Mouse (Mus musculus) hindbrain, embryonic 12.5 days (tissue): ENCODE data around the gene Camsap3. TPM values are rescaled to one million over a fixed set of nuclear protein-coding genes. Genes with fewer than 3 reads are reported as not detected.

Source experiments
- ATAC-seq: fragments of 200-750 bp; cut with Nextera tagmentation; 2 replicates; pipeline ENCODE4 v1.8.0; 2017; ENCODE audit warnings: moderate TSS enrichment; ENCODE audit not compliant: low FRiP score
- H3K27ac ChIP-seq: fragments of 300-500 bp; sonication (generic); 2 replicates; pipeline ENCODE4 v1.5.1; 2016; ENCODE audit warnings: mild to moderate bottlenecking
- H3K27me3 ChIP-seq: fragments of 300-500 bp; sonication (generic); 2 replicates; pipeline ENCODE4 v1.6.1; 2016; ENCODE audit warnings: mild to moderate bottlenecking
- H3K36me3 ChIP-seq: fragments of 300-500 bp; sonication (generic); 2 replicates; pipeline ENCODE4 v1.6.1; 2016; ENCODE audit warnings: mild to moderate bottlenecking
- H3K4me1 ChIP-seq: fragments of 300-500 bp; sonication (generic); 2 replicates; pipeline ENCODE4 v1.6.1; 2016
- H3K4me2 ChIP-seq: fragments of 300-500 bp; sonication (generic); replicated peaks from 2 replicates; pipeline ENCODE4 v1.6.1; 2016; ENCODE audit warnings: mild to moderate bottlenecking
- H3K4me3 ChIP-seq: fragments of 300-500 bp; sonication (generic); 2 replicates; pipeline ENCODE4 v1.5.1; 2016; ENCODE audit warnings: mild to moderate bottlenecking
- H3K9ac ChIP-seq: fragments of 300-500 bp; sonication (generic); 2 replicates; pipeline ENCODE4 v1.6.1; 2016; ENCODE audit warnings: mild to moderate bottlenecking, moderate library complexity
- H3K9me3 ChIP-seq: fragments of 300-500 bp; sonication (generic); replicated peaks from 2 replicates; pipeline ENCODE4 v1.6.1; 2016; ENCODE audit warnings: mild to moderate bottlenecking
- WGBS: fragments of 180-500 bp; shearing (Covaris S2); methylation state at CpG from one replicate; pipeline ENCODE4 v1.1.7; 2016; 5-methylcytosine and 5-hydroxymethylcytosine counted together
- polyA plus RNA-seq: library from polyadenylated mRNA; unstranded; fragments of >200 nt; fragmentation: Nextera tagmentation; extraction: Ambion mirVana; gene quantifications from 2 replicates; pipeline ENCODE4 v1.2.1, GENCODE M21; 2016

The Camsap3 gene
- 26.8 and 27.4 TPM in 2 replicates for polyA plus RNA-seq

DNA sequence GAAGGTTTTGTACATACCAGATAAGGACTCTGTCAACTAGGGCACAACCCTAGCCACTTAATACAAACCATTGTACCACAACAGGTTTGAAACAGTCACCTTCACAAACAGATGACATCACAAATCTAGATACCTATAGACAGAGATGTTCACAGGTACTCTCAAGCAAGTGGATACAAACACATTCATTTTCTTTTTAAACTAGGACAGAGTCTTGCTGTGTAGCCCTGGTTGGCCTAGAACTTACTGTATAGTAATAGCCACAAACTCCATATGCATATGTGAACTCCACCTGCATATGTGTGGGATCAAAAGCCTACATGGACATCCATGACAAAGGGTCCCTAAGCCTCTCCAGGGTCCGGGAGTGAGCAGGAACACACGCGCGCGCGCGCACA, at the start of gene Camsap3:
Gene Camsap3 (plus strand): TSS at position 301 of the 398 bp plus-strand sequence.
- 5% methylated on average over 7 of the region's 7 CpGs for WGBS
- ATAC-seq, result no peak; the same call in 1 of the 2 replicates
- H3K27ac ChIP-seq, result peak within 1 kb of the TSS; percentile 82

DNA sequence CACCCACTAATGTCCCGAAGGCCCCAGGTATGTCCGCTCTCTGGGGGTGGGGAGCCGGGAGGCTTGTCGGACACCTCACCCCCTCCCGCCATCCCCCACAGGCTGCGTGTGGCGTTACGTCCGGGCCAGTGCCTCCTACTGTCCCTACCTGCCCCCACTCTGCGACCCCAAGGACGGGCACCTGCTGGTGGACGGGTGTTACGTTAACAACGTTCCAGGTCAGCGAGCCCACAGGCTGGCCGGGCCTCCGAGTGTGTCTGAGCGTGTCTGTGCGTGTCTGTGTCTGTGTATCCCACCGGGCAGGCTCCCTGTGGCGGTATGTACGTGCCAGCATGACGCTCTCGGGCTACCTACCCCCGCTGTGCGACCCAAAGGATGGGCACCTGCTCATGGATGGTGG, 49.4 kb upstream of the Camsap3 start:
- H3K36me3 ChIP-seq, result peaks cover 65% of the 10 kb centered on the region
- 92% methylated on average over 26 of the region's 26 CpGs for WGBS

More for the DNA sequence above, at the start of gene Camsap3:
- Histone ChIP-seq H3K4me3 (peak within 1 kb of the TSS; percentile 67), H3K9ac (peak within 1 kb of the TSS; percentile 80), H3K9me3 (no peaks in the 10 kb centered on the region), H3K4me1 (peaks cover 5% of the 10 kb centered on the region; the same call in 1 of the 2 replicates), H3K27me3 (no peaks in the 10 kb centered on the region), H3K4me2 (peak within 1 kb of the TSS; percentile 63), H3K36me3 (no peaks in the 10 kb centered on the region)

DNA sequence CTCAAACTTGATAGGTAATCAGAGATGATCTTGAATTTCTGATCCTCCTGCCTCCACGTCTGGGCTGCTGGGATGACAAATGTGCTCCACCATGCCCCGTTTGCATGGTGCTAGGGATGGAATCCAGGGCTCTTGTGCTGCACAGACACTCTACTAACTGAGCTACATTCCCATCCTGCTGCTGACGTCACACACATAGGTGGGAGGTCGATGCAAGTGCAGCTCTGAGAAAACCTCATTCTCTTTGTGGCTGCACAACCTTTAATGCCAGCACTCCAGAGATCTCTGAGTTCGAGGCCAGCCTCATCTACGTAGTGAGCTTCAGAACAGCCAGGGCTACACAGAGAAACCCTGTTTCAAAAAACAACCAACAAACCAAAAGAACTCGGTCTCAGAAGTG, 47.9 kb upstream of the Camsap3 start:
- no peak overlapping the region for H3K4me3 ChIP-seq
- H3K4me2 ChIP-seq, result no peak overlapping the region
- H3K4me1 ChIP-seq, result no peaks in the 10 kb centered on the region
- H3K9me3 ChIP-seq, result no peaks in the 10 kb centered on the region
- WGBS, result 81% methylated on average over 7 of the region's 7 CpGs
- ATAC-seq, result no peak
- no peak overlapping the region for H3K27ac ChIP-seq
- no peaks in the 10 kb centered on the region for H3K27me3 ChIP-seq
- H3K9ac ChIP-seq, result no peak overlapping the region
- peaks cover 78% of the 10 kb centered on the region for H3K36me3 ChIP-seq

More for the DNA sequence above, 49.4 kb upstream of the Camsap3 start:
- H3K27ac ChIP-seq, result no peak overlapping the region
- no peaks in the 10 kb centered on the region for H3K9me3 ChIP-seq
- H3K4me1 ChIP-seq, result no peaks in the 10 kb centered on the region
- ATAC-seq, result no peak
- no peaks in the 10 kb centered on the region for H3K27me3 ChIP-seq
- no peak overlapping the region for H3K9ac ChIP-seq
- H3K4me2 ChIP-seq, result no peak overlapping the region
- no peak overlapping the region for H3K4me3 ChIP-seq

DNA sequence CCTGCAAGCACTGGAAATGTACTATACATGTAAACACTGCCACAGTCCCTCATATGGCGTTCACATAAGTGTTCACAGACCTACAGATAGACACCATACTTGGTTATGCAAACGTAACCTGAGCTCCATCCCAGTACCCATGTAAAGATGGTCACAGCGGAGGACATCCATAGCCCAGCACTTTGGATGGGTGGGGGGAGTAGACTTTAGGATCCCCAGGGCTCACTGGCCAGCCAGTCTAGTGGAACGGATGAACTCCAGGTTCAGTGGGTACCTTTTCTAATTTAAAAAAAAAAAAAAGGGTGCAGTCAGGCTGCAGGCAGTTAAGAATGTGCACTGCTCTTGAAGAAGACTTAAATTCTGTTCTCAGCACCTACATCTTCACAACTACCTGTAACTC, 47.0 kb upstream of the Camsap3 start:
- Histone ChIP-seq H3K9ac (no peak overlapping the region), H3K4me3 (no peak overlapping the region), H3K36me3 (peaks cover 83% of the 10 kb centered on the region), H3K27me3 (no peaks in the 10 kb centered on the region), H3K4me2 (no peak overlapping the region), H3K9me3 (no peaks in the 10 kb centered on the region), H3K4me1 (no peaks in the 10 kb centered on the region), H3K27ac (no peak overlapping the region)
- no peak for ATAC-seq
- 94% methylated on average over 4 of the region's 4 CpGs for WGBS

DNA sequence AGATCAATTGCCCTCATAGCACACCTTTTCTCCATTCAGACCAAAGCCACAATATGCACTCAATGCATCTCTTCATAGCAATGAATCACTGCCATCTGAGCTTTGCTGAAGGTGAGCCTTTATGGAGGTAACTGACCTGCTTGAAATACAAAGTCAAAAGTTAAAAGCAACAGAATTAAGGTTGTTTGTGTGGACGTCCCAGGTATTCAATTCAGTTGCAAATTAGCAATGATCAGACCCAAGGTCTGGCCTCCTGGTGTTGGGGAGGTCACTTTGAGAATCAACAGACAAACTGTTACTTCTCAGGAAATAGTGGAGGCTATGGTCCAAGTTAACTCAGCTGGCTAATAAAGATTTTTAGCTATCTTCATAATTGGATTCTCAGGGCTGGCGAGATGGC, 40.6 kb upstream of the Camsap3 start:
- no peaks in the 10 kb centered on the region for H3K4me1 ChIP-seq
- H3K27ac ChIP-seq, result no peak overlapping the region
- no peak overlapping the region for H3K9ac ChIP-seq
- no peaks in the 10 kb centered on the region for H3K9me3 ChIP-seq
- peaks cover 37% of the 10 kb centered on the region for H3K36me3 ChIP-seq
- no peak overlapping the region for H3K4me2 ChIP-seq
- no peaks in the 10 kb centered on the region for H3K27me3 ChIP-seq
- ATAC-seq, result no peak
- H3K4me3 ChIP-seq, result no peak overlapping the region
- WGBS, result 90% methylated on average over 2 of the region's 2 CpGs

DNA sequence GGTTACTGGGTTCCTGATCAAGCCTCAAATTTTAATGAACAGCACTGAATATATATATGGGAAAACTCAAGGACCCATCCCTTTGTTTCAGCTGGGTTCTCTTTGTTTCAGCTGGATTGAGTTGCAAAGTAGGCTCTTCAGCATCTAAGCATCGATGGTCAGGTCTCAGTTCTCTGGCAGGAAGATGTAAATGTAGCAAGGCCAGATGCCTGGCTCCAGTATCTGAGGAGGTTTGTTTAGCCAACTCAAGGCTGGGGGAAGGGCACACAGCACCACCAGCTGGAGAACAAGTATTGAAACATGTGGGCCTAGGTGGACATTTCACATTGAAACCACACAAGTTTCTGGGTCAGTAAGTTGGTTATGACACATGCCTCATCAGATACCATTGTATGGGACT, 34.9 kb upstream of the Camsap3 start:
- Histone ChIP-seq H3K27ac (no peak overlapping the region), H3K27me3 (no peaks in the 10 kb centered on the region), H3K4me3 (no peak overlapping the region), H3K9ac (no peak overlapping the region), H3K4me2 (no peak overlapping the region), H3K9me3 (no peaks in the 10 kb centered on the region), H3K36me3 (no peaks in the 10 kb centered on the region), H3K4me1 (no peaks in the 10 kb centered on the region)
- 92% methylated on average over 1 of the region's 1 CpGs for WGBS
- ATAC-seq, result no peak

DNA sequence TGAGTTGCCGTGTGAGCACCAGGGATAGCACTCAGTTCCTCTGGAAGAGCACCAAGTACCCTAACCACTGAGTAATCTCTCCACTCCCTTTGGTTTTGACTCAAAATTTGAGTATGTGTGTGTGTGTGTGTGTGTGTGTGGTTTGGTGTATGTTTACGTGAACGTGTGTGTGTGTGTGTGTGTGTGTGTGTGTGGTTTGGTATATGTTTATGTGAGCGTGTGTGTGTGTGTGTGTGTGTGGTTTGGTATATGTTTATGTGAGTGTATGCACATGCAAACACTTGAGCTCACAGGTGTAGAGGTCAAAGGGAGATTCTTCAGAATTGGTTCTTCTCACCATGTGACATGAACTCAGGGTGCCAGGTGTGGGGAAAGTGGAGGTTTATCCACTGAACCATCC, 31.0 kb upstream of the Camsap3 start:
- Histone ChIP-seq H3K36me3 (no peaks in the 10 kb centered on the region), H3K4me3 (no peak overlapping the region), H3K9ac (no peak overlapping the region), H3K27ac (no peak overlapping the region), H3K4me1 (no peaks in the 10 kb centered on the region), H3K9me3 (no peaks in the 10 kb centered on the region), H3K27me3 (no peaks in the 10 kb centered on the region), H3K4me2 (no peak overlapping the region)
- 66% methylated on average over 4 of the region's 4 CpGs for WGBS
- ATAC-seq, result peak; percentile 94

DNA sequence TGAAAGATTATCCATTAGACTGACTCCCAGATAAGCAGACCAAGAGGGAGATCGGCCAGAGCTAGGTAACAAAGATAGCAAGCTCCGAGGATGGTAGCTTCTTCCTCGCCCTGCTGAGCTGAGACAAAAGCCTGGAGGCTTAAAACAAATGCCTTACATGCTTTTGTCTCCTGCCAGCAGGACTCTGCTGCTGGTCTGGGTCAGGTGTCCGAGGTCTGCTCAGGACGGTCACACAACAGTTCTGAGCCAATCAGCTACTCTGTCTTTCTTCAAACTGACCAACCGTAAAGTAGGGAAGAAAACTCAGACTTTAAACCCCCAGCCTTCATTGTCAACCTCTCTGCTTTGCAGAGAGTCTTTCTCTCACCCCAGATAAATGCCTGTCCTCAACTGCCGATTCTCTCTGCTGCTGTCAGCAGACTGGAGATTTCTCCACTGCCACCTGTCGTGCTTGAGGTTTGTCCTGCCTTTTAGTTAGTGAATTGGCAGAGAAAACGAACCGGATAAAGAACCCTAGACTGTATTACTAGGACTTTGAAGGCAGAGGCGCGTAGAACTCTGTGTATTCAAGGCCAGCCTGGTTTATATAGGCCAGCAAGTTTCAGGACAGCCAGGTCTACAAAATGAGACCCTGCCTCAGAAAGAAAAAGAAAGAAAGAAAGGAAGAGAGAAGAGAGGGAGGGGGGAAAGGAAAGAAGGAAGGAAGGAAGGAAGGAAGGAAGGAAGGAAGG, 19.3 kb upstream of the Camsap3 start, which contains the start of gene C330021F23Rik:
Gene C330021F23Rik (plus strand): TSS at position 350 of the 731 bp plus-strand sequence.
- no peaks in the 10 kb centered on the region for H3K27me3 ChIP-seq
- no peaks in the 10 kb centered on the region for H3K9me3 ChIP-seq
- H3K4me3 ChIP-seq, result peak within 1 kb of the TSS; percentile 19
- no peak within 1 kb of the TSS for H3K27ac ChIP-seq
- H3K9ac ChIP-seq, result peak within 1 kb of the TSS; percentile 35
- H3K4me2 ChIP-seq, result peak within 1 kb of the TSS; percentile 45
- ATAC-seq, result peak; percentile 73
- H3K4me1 ChIP-seq, result peaks cover 16% of the 10 kb centered on the region
- 3% methylated on average over 12 of the region's 12 CpGs for WGBS
- no peaks in the 10 kb centered on the region for H3K36me3 ChIP-seq

DNA sequence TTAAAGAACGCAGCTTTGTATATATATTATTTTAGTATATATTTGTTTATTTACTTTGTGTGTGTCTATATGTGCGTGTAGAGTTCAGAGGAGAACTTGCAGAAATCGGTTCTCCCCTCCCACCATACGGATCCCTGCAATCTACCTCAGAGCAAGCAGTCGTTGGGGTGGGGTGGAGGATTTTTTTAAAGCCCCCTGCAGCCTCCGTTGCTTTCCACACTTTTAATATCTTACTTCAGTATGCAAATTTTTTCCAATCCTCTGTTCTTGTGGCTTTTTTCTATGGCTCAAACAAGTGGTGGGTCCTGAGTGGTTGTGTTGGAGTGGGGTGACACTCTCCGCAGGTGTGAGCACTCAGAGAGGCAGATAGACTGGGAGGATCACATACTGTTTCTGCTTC, 18.7 kb upstream of the Camsap3 start:
- no peak overlapping the region for H3K9ac ChIP-seq
- peak overlapping the region; percentile 19; the same call in 1 of the 2 replicates for H3K4me3 ChIP-seq
- H3K36me3 ChIP-seq, result no peaks in the 10 kb centered on the region
- ATAC-seq, result no peak
- no peaks in the 10 kb centered on the region for H3K9me3 ChIP-seq
- peak overlapping the region; percentile 45 for H3K4me2 ChIP-seq
- 12% methylated on average over 7 of the region's 7 CpGs for WGBS
- H3K4me1 ChIP-seq, result peaks cover 16% of the 10 kb centered on the region
- no peak overlapping the region for H3K27ac ChIP-seq
- no peaks in the 10 kb centered on the region for H3K27me3 ChIP-seq

DNA sequence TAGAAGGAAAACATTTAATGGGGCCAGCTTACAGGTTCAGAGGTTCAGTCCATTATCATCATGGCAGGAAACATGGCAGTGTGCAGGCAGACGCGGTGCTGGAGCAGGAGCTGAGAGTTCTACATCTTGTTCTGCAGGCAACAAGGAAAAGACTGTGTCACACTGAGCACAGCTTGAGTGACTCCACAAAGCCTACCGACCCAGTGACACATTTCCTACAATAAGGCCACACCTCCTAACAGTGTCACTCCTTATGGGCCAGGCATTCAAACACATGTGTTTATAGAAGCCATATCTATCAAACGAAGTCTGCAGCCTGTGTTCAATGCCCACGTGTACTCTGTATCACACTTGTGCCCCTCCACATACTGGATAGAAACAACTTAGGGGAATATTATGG, 17.3 kb upstream of the Camsap3 start:
- no peak overlapping the region for H3K27ac ChIP-seq
- H3K4me1 ChIP-seq, result peaks cover 16% of the 10 kb centered on the region
- no peak for ATAC-seq
- 88% methylated on average over 5 of the region's 5 CpGs for WGBS
- no peaks in the 10 kb centered on the region for H3K27me3 ChIP-seq
- H3K36me3 ChIP-seq, result no peaks in the 10 kb centered on the region
- H3K4me2 ChIP-seq, result no peak overlapping the region
- no peaks in the 10 kb centered on the region for H3K9me3 ChIP-seq
- no peak overlapping the region for H3K4me3 ChIP-seq
- H3K9ac ChIP-seq, result no peak overlapping the region

DNA sequence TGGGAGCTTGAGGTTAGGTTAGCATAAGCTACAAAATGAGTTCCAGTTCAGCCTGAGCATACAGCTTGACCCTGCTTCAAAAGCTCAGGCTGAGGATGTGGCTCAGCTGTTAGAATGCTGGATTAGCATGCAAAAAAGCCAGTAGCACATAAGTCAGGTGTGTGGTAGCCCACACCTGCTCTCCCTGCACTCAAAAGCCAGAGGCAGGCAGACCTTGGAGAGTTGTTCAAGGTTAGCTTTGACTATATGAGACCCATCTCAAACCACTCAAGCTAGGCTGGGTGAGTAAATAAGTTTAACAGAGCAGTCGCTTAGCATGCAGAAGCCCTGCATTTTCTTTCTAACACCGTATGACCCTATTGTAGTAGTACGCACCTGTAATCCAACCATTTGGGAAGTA, 12.5 kb upstream of the Camsap3 start:
- ATAC-seq, result no peak
- H3K4me3 ChIP-seq, result no peak overlapping the region
- H3K27ac ChIP-seq, result no peak overlapping the region
- no peak overlapping the region for H3K9ac ChIP-seq
- H3K9me3 ChIP-seq, result no peaks in the 10 kb centered on the region
- no peak overlapping the region for H3K4me2 ChIP-seq
- no peaks in the 10 kb centered on the region for H3K36me3 ChIP-seq
- WGBS, result 91% methylated on average over 3 of the region's 3 CpGs
- H3K27me3 ChIP-seq, result no peaks in the 10 kb centered on the region
- no peaks in the 10 kb centered on the region for H3K4me1 ChIP-seq

DNA sequence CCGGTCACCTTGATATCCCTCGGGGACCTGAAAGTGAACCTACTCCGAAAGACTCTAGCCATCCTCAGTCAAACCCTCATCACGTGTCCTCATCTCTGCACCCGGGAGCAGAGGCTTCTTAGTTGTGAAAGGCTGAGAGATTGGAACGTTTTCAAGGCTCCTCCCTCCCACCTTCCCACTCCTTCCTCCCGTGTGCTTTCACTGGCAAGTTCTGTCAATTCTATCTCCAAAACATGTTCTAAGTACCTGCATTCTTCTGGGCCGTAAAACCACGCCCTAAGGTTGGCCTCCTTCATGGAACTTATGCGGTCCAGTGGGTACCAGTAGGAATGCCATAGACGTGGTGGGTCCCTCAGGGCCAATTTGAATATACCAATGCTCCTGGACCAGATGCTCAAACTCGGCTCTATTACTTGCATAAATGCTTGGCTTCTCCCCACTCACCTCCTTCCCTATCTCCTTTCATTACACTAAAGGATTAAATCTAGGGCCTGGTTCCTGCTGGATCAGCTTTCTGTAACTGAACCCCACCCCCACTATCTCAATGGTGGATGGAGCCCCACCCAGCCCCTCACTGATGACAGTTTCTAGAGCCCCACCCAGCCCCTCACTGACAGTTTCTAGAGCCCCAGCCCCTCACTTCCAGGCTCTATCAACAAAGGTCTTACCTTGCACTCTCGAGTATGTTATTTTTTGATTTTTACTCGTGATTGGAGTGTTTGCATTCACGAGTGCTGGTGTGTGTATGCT, 10.7 kb upstream of the Camsap3 start:
- Histone ChIP-seq H3K27me3 (no peaks in the 10 kb centered on the region), H3K4me2 (no peak overlapping the region), H3K27ac (no peak overlapping the region), H3K36me3 (no peaks in the 10 kb centered on the region), H3K9me3 (no peaks in the 10 kb centered on the region), H3K9ac (no peak overlapping the region), H3K4me1 (no peaks in the 10 kb centered on the region), H3K4me3 (no peak overlapping the region)
- no peak for ATAC-seq
- 77% methylated on average over 15 of the region's 15 CpGs for WGBS
